Mouse (Mus musculus) erythroid progenitor cell, adult 5-6 weeks (primary cell): ENCODE measurements around the gene Med9. TPM values are rescaled to one million over a fixed set of nuclear protein-coding genes. Genes with fewer than 3 reads are reported as not detected.

ENCODE experiments used
- ATAC-seq: replicated peaks from 2 replicates; pipeline ENCODE4 v1.8.0; 2016; ENCODE audit warnings: moderate number of reproducible peaks, mild to moderate bottlenecking, moderate TSS enrichment, inconsistent platforms; ENCODE audit not compliant: poor library complexity, low FRiP score, severe bottlenecking
- total RNA-seq, 2 experiments: library from RNA; stranded (forward) in 1 of 2; stranded (reverse) in 1 of 2; fragments of 150-400 nt in 1 of 2; fragments of 186-747, 209-891 nt in 1 of 2; gene quantifications; 2 replicates each; pipeline versions ENCODE4 v1.2.3 to v1.2.4; 2015 to 2017; ENCODE audit warnings: low replicate concordance in 2 of 2

The Med9 gene
- 12.2 and 13.3 TPM in 2 replicates for total RNA-seq (2015; ENCODE audit: low replicate concordance)
- 9.6 and 13.5 TPM in 2 replicates for total RNA-seq (2017; ENCODE audit: low replicate concordance)

DNA sequence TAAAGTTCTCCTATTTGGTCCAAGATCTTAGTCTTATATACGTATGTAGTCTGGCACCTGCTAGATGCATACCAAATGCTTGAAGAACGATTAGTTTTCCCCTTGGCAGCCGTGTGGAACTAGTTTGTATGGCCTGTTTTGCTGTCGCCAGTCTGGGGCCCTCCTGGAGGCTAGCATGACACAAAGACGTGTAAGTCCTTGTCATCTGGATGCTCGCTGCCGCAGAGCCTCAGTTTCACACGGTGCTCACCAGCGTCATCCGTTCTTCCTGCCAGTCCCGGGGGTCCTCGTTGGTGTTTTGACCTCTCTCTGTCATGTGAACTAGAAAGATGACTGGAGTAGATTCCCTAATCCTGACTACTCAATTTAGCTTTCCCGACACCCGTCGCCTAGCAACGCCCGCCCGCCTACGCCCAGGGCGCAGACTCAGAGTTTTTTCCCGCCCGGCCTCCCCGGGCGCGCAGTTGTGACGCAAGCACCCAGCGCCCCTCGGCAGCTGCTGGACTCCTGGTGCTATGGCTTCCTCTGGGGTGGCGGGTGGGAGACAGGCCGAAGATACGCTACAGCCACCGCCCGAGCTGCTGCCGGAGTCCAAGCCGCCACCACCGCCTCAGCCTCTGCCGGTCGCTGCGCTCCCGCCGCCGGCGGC, at the start of gene Med9:
Med9 (plus strand) TSS at position 455 of the 649 bp plus-strand sequence.
- peak; percentile 94 for ATAC-seq

GRCm38 (mm10) chr11:59899711-59900685, 48.0 kb upstream of the Med9 start:
- no peak for ATAC-seq

DNA sequence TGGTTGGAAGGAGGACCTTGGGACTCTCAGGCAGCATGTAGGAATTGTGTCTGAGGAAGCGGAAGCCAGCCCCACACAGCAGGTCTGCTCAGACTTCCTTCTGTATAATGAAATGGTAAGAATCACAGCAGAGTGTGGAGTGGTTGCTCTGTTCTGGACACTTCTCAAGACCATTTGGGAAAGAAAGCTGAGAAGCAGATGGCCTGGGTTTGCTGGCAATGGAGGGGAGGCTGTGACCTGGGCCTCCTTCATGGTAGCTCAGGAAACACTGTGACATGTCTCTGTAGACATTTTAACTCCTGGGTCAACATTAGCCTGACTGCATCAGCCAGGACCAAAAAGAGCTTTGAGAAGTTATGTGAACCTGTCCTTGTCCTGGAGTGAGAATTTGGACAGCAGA, 47.0 kb upstream of the Med9 start:
- ATAC-seq: no peak

GRCm38 (mm10) chr11:59902045-59902726, 45.8 kb upstream of the Med9 start:
- no peak for ATAC-seq

GRCm38 (mm10) chr11:59906521-59907123, 41.4 kb upstream of the Med9 start:
- no peak for ATAC-seq

GRCm38 (mm10) chr11:59908446-59908845, 39.6 kb upstream of the Med9 start:
- no peak for ATAC-seq

DNA sequence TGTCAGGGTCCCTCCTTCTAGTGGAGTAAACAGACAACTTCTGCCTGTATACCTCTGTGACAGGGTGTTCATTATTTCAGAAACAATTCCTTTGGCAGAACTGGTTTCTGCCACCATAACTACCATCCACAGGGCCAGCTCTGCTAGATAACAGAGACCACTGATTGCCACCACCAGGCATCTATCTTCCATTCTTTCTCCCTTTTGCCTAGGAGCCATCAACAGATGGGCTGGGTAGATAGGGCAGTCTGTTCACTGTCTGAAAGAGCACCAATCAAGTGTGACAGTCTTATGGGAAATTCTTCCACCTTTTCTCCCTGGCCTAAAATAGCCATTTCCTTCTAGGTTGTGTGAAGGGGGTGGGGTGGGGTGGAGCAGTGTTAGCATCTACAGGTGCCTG, 37.4 kb upstream of the Med9 start:
- no peak for ATAC-seq

GRCm38 (mm10) chr11:59911523-59911922, 36.5 kb upstream of the Med9 start:
- 0 out of 2 replicates have a peak, but pooled peaks have one; percentile 33 for ATAC-seq

DNA sequence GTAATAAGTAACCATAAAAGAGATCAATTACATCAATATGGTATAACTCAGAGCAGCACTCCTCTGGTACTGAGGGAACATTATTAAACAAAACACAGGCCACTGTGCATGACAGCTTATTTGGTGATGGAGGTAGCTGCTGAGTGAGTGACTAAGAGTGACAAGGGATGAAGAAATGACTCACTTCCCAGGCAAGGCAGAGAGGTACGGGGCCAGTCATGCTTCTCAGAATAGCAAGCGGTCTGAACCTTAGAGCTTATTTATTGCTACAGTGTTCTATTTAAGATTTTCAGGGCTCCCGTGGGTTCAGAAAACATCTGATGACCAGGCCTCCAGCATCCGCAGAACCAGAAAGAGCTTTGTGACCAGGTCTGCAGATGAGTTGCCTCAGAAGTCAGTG, 34.3 kb upstream of the Med9 start:
- no peak for ATAC-seq

DNA sequence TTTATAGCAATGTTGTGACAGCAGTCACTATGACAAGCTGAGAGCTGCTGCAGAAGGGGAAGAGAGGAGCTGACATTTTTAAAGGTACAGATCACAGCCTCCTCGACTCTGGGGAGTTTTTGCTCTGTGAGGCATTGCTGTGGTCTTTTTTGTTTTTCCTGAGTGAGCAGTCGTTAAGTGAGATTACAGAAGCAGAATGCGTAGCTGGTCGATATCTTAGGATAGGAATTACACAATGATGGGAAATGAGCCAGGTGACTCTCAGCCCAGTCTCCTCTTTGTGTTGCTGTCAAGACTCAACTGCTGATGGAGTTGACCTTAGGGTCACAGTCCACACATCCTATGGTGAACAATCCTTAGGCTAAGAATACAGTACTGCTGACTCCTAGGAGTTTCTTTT, 30.0 kb upstream of the Med9 start:
- ATAC-seq: no peak

DNA sequence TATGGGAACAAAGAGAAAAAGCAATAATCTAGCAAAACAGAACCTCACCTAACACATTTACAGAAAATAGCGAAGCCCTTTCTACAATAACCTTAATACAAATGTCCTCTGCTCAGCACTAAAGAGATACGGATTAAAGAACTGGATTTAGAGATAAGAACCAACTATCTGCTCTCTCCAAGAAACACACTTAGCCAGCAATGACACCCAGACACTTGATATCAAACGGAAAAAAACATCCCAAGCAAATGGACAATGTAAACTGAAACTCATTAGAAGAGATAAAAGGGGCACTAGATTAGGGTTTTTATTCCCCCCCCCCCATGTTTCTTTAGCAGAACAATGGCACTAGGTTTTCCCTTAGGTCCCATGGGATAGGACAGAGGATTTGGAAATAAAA, 28.6 kb upstream of the Med9 start:
- peak; percentile 48; the same call in 1 of the 2 replicates for ATAC-seq

GRCm38 (mm10) chr11:59920331-59920730, 27.7 kb upstream of the Med9 start:
- peak; percentile 71; the same call in 1 of the 2 replicates for ATAC-seq

DNA sequence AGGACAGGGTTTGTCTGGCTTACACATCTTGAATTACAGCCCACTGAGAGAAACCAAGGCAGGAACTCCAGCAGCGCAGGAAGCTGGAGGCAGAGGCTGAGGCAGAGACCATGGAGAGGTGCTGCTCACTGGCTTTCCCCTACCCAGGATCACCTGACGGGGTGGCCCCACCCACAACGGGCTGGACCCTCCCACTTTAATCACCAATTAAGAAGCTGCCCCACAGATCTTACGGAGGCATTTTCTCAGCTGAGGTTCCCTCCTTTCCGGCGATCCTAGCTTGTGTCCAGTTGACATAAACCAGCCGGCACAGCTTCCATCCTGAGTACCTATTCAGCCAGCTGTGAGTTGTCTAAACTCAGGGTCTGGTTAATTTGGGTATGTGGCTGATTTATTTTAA, 26.7 kb upstream of the Med9 start:
- ATAC-seq: peak; percentile 55; the same call in 1 of the 2 replicates

GRCm38 (mm10) chr11:59930031-59930430, 18.0 kb upstream of the Med9 start:
- no peak for ATAC-seq

GRCm38 (mm10) chr11:59932560-59933337, 15.3 kb upstream of the Med9 start:
- no peak for ATAC-seq

- ATAC-seq: no peak
Measured at GRCm38 (mm10) chr11:59933943-59934342, 14.1 kb upstream of the Med9 start.

- no peak for ATAC-seq
Measured at GRCm38 (mm10) chr11:59937023-59937422, 11.0 kb upstream of the Med9 start.

DNA sequence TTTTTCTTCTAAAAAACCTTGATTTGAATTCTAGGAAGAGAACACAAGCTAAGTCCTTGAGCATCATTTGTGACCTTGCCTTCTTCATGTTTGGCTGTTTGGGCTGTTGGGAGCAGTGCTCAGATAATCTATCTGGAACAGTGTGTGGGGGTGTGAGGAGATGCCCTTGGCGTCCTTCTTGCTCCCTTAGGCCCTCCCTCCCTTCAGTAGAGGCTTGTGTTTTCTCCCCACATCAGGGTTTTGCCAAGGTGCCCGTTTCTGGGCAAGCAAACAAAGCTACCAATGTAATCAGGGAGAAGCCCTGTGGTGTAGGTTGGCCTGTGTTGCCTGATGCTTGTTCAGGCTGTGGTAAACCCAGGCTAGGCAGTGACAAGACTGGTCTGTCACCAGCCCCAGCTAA, 10.4 kb upstream of the Med9 start:
- no peak for ATAC-seq

DNA sequence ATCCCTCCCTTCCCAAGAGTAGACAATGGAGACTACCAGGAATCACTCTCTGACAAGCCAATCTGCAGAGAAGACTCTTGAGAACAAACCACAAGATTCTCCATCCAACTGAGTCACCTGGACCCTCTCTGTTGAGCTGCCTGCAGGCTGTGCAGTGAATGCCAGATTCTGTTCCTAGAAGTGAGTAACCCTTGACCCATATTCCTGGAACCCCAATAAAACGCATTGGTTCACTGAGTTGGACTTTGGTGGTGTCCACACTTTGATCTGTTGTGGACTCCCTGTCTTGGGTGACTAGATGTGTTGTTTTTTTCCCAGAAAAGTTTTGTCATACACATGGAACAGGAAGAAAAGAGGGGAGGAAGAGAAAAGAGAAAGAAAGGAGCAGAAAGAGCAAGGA, 8.2 kb upstream of the Med9 start:
- no peak for ATAC-seq
